Mouse (Mus musculus) CH12.LX (cell line): ENCODE measurements around the gene Gls2. TPM values are rescaled to one million over a fixed set of nuclear protein-coding genes. Genes with fewer than 3 reads are reported as not detected.
"Not testable (repeated sequence)": the region's sequence is repeated elsewhere in the genome, so short reads cannot be mapped to it uniquely, and the experiment has no call there.

Source experiments
- DNase-seq: peaks from one replicate; pipeline ENCODE4 v3.0.0-alpha.2; 2013; ENCODE audit errors: extremely low read depth
- H3K27ac ChIP-seq: 2 replicates; pipeline ENCODE4 v1.5.1; 2012; ENCODE audit warnings: low read depth, mild to moderate bottlenecking, control low read depth, moderate library complexity; ENCODE audit not compliant: insufficient read depth
- H3K27me3 ChIP-seq: replicated peaks from 2 replicates; pipeline ENCODE3; 2012; ENCODE audit warnings: inconsistent platforms
- H3K36me3 ChIP-seq, 2 experiments: replicated peaks in 1 of 2; 2 replicates each; pipeline versions ENCODE3 to v1.6.1; 2012; ENCODE audit warnings: inconsistent platforms in 1 of 2, low read length in 1 of 2, mild to moderate bottlenecking in 1 of 2, mixed read lengths in 1 of 2, moderate library complexity in 1 of 2; ENCODE audit not compliant: control insufficient read depth in 1 of 2, insufficient read depth in 1 of 2
- H3K4me1 ChIP-seq, 2 experiments: 2 replicates each; pipeline ENCODE4 v1.6.1; 2012; ENCODE audit warnings: inconsistent platforms in 1 of 2, moderate library complexity in 1 of 2; ENCODE audit not compliant: insufficient read depth in 2 of 2, control insufficient read depth in 1 of 2
- H3K4me2 ChIP-seq: 2 replicates; pipeline ENCODE4 v1.6.1; 2012; ENCODE audit warnings: low read depth, mild to moderate bottlenecking, control low read depth; ENCODE audit not compliant: poor library complexity, insufficient read depth, severe bottlenecking
- H3K4me3 ChIP-seq, 3 experiments: fragments of 150-350 bp in 1 of 3; sonication (generic) in 1 of 3; replicated peaks in 1 of 3; 2 replicates each; pipeline versions ENCODE3 to v1.5.1; 2011 to 2012; ENCODE audit warnings: low read depth in 2 of 3, low read length in 2 of 3, mild to moderate bottlenecking in 2 of 3, moderate library complexity in 2 of 3, control low read depth in 1 of 3, improper control_type of control experiment in 1 of 3, inconsistent platforms in 1 of 3, mixed read lengths in 1 of 3; ENCODE audit not compliant: poor library complexity in 1 of 3
- H3K79me2 ChIP-seq: replicated peaks from 2 replicates; pipeline ENCODE4 v1.6.1; 2012; ENCODE audit warnings: mild to moderate bottlenecking, moderate library complexity; ENCODE audit not compliant: control insufficient read depth, poor library complexity, insufficient read depth, severe bottlenecking; ENCODE audit errors: extremely low read depth
- H3K9ac ChIP-seq: 2 replicates; pipeline ENCODE4 v1.6.1; 2012; ENCODE audit warnings: low read depth, mild to moderate bottlenecking, control low read depth, moderate library complexity; ENCODE audit not compliant: insufficient read depth
- H3K9me3 ChIP-seq: replicated peaks from 2 replicates; pipeline ENCODE3; 2012; ENCODE audit warnings: low read length, inconsistent platforms, mixed read lengths
- BHLHE40 ChIP-seq: IDR thresholded peaks from 2 replicates; pipeline ENCODE4 v1.6.1; 2011; ENCODE audit warnings: mild to moderate bottlenecking, low read depth, low read length, improper control_type of control experiment
- CTCF ChIP-seq, 2 experiments: IDR thresholded peaks in 1 of 2; conservative IDR thresholded peaks in 1 of 2; 2 replicates each; pipeline ENCODE4 v1.5.1; 2011 to 2012; ENCODE audit warnings: low read depth in 2 of 2, low read length in 2 of 2, improper control_type of control experiment in 1 of 2, inconsistent platforms in 1 of 2, mild to moderate bottlenecking in 1 of 2, moderate library complexity in 1 of 2
- E2F4 ChIP-seq: IDR thresholded peaks from 2 replicates; pipeline ENCODE4 v1.6.1; 2011; ENCODE audit warnings: low read depth, low read length, improper control_type of control experiment; ENCODE audit not compliant: insufficient replicate concordance
- EP300 ChIP-seq: IDR thresholded peaks from 2 replicates; pipeline ENCODE4 v1.6.1; 2011; ENCODE audit warnings: low read length, improper control_type of control experiment
- GABPA ChIP-seq: IDR thresholded peaks from 2 replicates; pipeline ENCODE4 v1.6.1; 2012; ENCODE audit warnings: low read depth, low read length, improper control_type of control experiment, inconsistent platforms; ENCODE audit not compliant: insufficient replicate concordance
- IRF4 ChIP-seq: IDR thresholded peaks from 2 replicates; pipeline ENCODE4 v1.6.1; 2014; ENCODE audit warnings: low read depth, mild to moderate bottlenecking, inconsistent platforms, low read length, improper control_type of control experiment
- MEF2A ChIP-seq: IDR thresholded peaks from 2 replicates; pipeline ENCODE4 v1.6.1; 2014; ENCODE audit warnings: low read depth, mild to moderate bottlenecking, inconsistent platforms, low read length, improper control_type of control experiment, borderline replicate concordance
- MXI1 ChIP-seq: IDR thresholded peaks from 2 replicates; pipeline ENCODE4 v1.6.1; 2011; ENCODE audit warnings: mild to moderate bottlenecking, low read depth, low read length, improper control_type of control experiment
- NELFE ChIP-seq: IDR thresholded peaks from 2 replicates; pipeline ENCODE4 v1.6.1; 2011; ENCODE audit warnings: low read depth, low read length, improper control_type of control experiment
- PAX5 ChIP-seq: IDR thresholded peaks from 2 replicates; pipeline ENCODE4 v1.6.1; 2012; ENCODE audit warnings: low read length, inconsistent platforms, mixed read lengths
- SIN3A ChIP-seq: IDR thresholded peaks from 2 replicates; pipeline ENCODE4 v1.6.1; 2012; ENCODE audit warnings: low read length, improper control_type of control experiment, inconsistent platforms
- SMC3 ChIP-seq: IDR thresholded peaks from 2 replicates; pipeline ENCODE4 v1.6.1; 2011; ENCODE audit warnings: low read depth, low read length, improper control_type of control experiment
- TCF12 ChIP-seq: IDR thresholded peaks from 2 replicates; pipeline ENCODE4 v1.6.1; 2014; ENCODE audit warnings: low read depth, mild to moderate bottlenecking, inconsistent platforms, low read length, improper control_type of control experiment
- UBTF ChIP-seq: IDR thresholded peaks from 2 replicates; pipeline ENCODE4 v1.6.1; 2012; ENCODE audit warnings: low read depth, mild to moderate bottlenecking, inconsistent platforms, low read length, improper control_type of control experiment, moderate library complexity
- ZKSCAN1 ChIP-seq: IDR thresholded peaks from 2 replicates; pipeline ENCODE4 v1.6.1; 2012; ENCODE audit warnings: low read depth, inconsistent platforms, low read length, improper control_type of control experiment, borderline replicate concordance
- ZMIZ1 ChIP-seq: IDR thresholded peaks from 2 replicates; pipeline ENCODE4 v1.6.1; 2012; ENCODE audit warnings: low read depth, mild to moderate bottlenecking, inconsistent platforms, low read length, improper control_type of control experiment
- dilution Hi-C: fragments of 300-500 bp; cut with MboI; formaldehyde crosslinking; loops from 2 replicates; pipeline ENCODE4 v1.14.3; 2020; ENCODE audit warnings: low sequenced_read_pairs; ENCODE audit not compliant: extremely low pct_unique_long_range_greater_than_20kb, extremely low pct_ligation_motif_present
- in situ Hi-C: fragments of 300-500 bp; cut with MboI; formaldehyde crosslinking; loops from 3 replicates; pipeline ENCODE4 v1.14.3; 2019; ENCODE audit warnings: low sequenced_read_pairs, low pct_ligation_motif_present, low pct_unique_long_range_greater_than_20kb, mixed read lengths
- polyA plus RNA-seq: library from polyadenylated mRNA; unstranded; fragments of >175 nt; gene quantifications from 2 replicates; pipeline ENCODE4 v1.2.1, GENCODE M21; 2012; ENCODE audit warnings: low read depth; ENCODE audit not compliant: insufficient read length
- total RNA-seq, 2 experiments: library from RNA; depleted of rRNA; stranded (reverse); fragments of 300-350 nt in 1 of 2; fragments of >200 nt in 1 of 2; gene quantifications; 2 replicates each; pipeline ENCODE4 v1.2.3; 2012 to 2014

Gene Gls2
- total and polyA plus RNA-seq, 3 experiments, result 0.86 to 2.2 (median 1.9) TPM

DNA sequence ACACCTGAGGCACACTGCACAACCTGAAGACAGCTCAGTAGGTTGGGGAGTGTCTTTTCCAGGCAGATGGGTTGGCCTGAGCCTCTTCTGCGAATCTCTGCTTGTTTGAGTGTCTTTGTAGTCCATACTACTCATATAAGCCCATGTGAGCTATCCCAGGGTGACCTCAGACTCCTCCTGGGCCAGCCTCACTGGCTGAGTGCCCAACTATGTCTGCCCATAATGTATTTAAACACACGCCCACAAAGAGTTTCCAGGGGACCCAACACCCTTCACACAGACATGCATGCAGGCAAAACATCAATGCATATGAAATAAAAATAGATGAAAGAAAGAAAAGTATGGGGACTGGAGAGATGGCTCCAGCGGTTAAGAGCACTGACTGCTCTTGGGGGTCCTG is 40.3 kb upstream of the Gls2 start:
- no peak overlapping the region for H3K4me2 ChIP-seq
- in situ Hi-C loops, result no loop called here

DNA sequence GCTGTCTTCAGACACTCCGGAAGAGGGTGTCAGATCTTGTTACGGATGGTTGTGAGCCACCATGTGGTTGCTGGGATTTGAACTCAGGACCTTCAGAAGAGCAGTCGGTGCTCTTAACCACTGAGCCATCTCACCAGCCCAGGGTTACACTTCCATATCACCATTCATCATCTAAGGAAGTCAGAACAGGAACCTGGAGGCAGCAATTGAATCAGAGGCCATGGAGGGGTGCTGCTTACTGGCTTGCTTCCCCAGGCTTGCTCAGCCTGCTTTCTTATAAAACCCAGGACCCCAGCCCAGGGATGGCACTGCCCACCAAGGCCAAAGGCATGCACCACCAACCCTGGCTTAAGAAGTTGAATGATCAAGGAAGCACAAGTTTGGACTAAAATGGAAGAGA is 28.5 kb upstream of the Gls2 start:
- H3K9me3 ChIP-seq, H3K27ac ChIP-seq, H3K9ac ChIP-seq, dilution Hi-C loops, H3K4me3 ChIP-seq, H3K27me3 ChIP-seq, H3K4me2 ChIP-seq, H3K79me2 ChIP-seq, in situ Hi-C loops, H3K36me3 ChIP-seq, DNase-seq, H3K4me1 ChIP-seq: not testable (repeated sequence)

More for the DNA sequence above, 40.3 kb upstream of the Gls2 start:
- no peak for TF ChIP-seq ZKSCAN1
- TF ChIP-seq CTCF (conservative IDR thresholded peaks at IDR 0.05 in 1 of 2, IDR thresholded peaks at IDR 0.05 in 1 of 2; ENCODE audit: low read depth in 2 of 2, low read length in 2 of 2), result no peak
- no peak for TF ChIP-seq MXI1
- no peak for TF ChIP-seq SIN3A
- TF ChIP-seq E2F4, result no peak
- TF ChIP-seq MEF2A, result no peak
- TF ChIP-seq NELFE, result no peak
- TF ChIP-seq UBTF, result no peak
- no peak for TF ChIP-seq BHLHE40
- TF ChIP-seq GABPA, result no peak
- TF ChIP-seq TCF12, result no peak
- no peak for TF ChIP-seq ZMIZ1
- no peak for TF ChIP-seq PAX5
- no peak for TF ChIP-seq EP300
- TF ChIP-seq SMC3, result no peak
- TF ChIP-seq IRF4, result no peak
- H3K4me1 ChIP-seq, result peaks cover 0 to 13% of the 10 kb centered on the region in 2 experiments; a peak in 2 of 4 replicates
- no peak for DNase-seq
- H3K27ac ChIP-seq, result no peak overlapping the region
- H3K4me3 ChIP-seq, result no peak overlapping the region
- H3K79me2 ChIP-seq, result peaks cover 2% of the 10 kb centered on the region; the same call in 1 of the 2 replicates
- H3K9ac ChIP-seq, result no peak overlapping the region
- dilution Hi-C loops, result no loop called here
- peaks cover 7 to 20% of the 10 kb centered on the region in 2 experiments for H3K36me3 ChIP-seq
- no peaks in the 10 kb centered on the region for H3K27me3 ChIP-seq
- no peaks in the 10 kb centered on the region for H3K9me3 ChIP-seq
